Mouse (Mus musculus) large intestine, adult 2 months (tissue): ENCODE data around the gene Rbm38. TPM values are rescaled to one million over a fixed set of nuclear protein-coding genes. Genes with fewer than 3 reads are reported as not detected.

Experiments
- DNase-seq: peaks from one replicate; pipeline ENCODE4 v3.0.0-alpha.2; 2012; ENCODE audit warnings: low read depth, low spot score
- WGBS: fragments of 180-500 bp; shearing (Covaris S2); methylation state at CpG from one replicate; pipeline ENCODE4 v1.1.7; 2018; 5-methylcytosine and 5-hydroxymethylcytosine counted together
- polyA plus RNA-seq: library from polyadenylated mRNA; depleted of rRNA; stranded (reverse); fragments of >200 nt; gene quantifications from 2 replicates; pipeline ENCODE4 v1.2.3, GENCODE M21; 2012

Rbm38 gene
- polyA plus RNA-seq, 1 experiment, result 70.9 TPM

GRCm38 (mm10) chr2:173050604-173051382 is 30.5 kb downstream of the Rbm38 start:
- WGBS, result 31% methylated on average over 8 of the region's 8 CpGs
- no peak for DNase-seq

DNA sequence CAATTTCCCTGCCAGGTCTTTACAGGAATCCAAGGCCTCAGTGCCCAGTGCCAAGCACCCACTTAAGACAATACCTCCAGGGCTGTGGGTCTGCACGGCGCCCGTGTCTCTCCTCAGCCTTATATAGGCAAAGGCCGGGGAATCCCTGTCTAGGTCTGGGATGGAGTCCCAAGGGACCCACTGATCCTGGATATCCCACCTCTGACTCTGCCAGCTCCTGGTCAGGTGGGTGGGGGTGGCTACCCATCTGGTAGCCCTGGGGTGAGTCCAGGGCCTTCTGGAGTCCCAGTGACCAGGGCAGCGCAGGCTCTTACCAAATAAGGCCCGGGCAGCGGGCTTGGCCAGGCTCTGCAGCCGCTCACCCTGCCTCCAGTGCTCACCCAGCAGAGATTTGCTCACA is 32.6 kb downstream of the Rbm38 start:
- no peak for DNase-seq
- WGBS, result 90% methylated on average over 8 of the region's 8 CpGs

- no peak for DNase-seq
- 78% methylated on average over 6 of the region's 6 CpGs for WGBS
These were observed 33.5 kb downstream of the Rbm38 start for GRCm38 (mm10) chr2:173053846-173054245.

- no peak for DNase-seq
- 37% methylated on average over 10 of the region's 10 CpGs for WGBS
These were observed 36.1 kb downstream of the Rbm38 start for GRCm38 (mm10) chr2:173056303-173056881.

DNA sequence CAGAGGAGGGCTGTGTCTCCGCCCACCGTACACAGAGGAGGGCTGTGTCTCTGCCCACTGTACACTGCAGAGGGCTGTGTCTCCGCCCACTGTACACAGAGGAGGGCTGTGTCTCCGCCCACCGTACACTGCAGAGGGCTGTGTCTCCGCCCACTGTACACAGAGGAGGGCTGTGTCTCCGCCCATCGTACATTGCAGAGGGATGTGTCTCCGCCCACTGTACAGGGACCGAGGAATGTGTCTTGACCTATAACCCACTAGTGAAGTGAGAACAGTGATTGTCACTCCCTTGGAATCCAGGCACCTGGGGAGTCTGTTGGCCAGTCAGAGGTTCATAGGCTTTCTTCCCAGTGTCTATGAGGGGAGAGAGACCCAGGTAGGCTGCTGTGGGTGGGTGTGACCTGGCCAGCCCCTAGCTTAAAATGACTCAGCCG is 36.6 kb downstream of the Rbm38 start:
- DNase-seq, result peak; percentile 22
- 28% methylated on average over 11 of the region's 11 CpGs for WGBS

DNA sequence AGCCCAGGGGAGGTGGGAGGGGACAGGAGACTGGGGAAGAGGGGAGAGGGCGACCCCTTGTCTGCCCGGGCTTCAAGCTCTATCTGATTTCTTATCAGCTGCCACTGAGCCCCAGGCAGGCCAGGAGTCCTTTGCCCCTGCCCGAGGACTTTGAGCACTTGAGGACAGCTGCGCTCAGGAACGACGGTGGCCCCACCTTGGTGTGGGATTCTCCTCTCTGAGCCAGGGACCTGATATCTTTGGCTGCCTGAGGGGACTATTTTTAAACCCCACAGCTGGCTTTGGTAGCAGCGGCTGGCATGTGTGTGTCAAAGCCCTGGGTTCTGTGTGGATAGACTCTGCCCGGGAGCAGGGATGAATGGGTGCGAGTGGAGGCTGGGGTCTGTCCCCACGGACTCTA is 37.3 kb downstream of the Rbm38 start:
- 35% methylated on average over 10 of the region's 10 CpGs for WGBS

DNA sequence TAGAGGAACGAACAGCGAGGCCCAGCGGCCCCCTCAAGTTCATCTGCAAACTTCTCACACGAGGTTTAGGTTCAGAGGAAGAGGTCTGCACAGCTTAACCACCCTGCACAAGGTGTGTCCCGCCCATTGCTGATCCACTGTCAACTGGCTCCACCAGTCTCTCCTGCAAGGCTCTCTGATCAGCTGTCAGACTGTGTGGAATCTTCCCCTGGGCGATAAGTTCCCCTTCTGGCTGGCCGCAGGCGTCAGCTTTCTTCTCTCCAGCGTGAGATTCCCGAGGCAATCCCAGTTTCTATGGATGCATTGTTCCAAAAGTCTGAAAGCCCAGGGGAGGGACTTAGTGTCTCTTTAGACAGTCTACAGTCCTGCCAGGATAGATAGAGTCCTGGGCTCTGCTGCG is 38.0 kb downstream of the Rbm38 start:
- no peak for DNase-seq
- WGBS, result 50% methylated on average over 11 of the region's 11 CpGs

More for the DNA sequence above, 37.3 kb downstream of the Rbm38 start:
- no peak for DNase-seq

DNA sequence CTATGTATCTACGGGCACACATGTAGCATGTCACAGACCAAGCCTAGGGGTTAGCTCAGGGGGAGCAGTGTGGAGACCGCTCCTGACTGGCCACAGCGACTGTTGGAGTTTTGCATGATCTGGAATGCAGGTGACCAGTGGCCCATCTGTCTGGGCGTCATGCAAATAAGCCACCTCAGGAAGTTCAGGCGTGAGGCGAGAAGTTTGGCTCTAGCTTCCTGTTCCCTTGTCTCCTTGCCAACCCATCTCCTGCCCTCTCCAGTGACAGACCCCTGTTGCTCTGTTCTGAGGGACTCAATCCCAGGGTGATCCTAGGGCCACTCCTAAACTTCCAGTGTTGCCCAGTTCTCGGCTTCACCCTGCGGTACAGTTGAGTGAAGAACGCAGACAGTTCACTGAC is 40.2 kb downstream of the Rbm38 start:
- DNase-seq, result no peak
- 75% methylated on average over 9 of the region's 9 CpGs for WGBS

GRCm38 (mm10) chr2:173061443-173062351 is 41.4 kb downstream of the Rbm38 start:
- 72% methylated on average over 15 of the region's 15 CpGs for WGBS
- no peak for DNase-seq

DNA sequence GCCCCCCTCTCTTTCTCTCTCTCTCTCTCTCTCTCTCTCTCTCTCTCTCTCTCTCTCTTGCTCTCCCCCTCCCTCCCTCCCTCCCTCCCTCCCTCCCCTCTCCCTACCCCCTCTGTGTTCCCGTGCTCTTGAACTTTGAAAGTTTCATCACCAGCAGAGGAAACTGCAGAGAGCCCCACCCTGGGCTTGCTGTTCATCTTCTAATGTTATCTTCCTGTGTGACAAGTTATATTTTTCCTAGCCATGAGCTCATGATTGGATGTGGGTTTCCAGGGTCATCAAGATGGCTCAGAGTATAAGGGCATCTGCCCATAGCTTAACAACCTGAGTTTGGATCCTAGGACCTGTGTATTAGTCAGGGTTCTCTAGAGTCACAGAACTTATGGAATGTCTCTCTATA is 42.9 kb downstream of the Rbm38 start:
- DNase-seq, result no peak
- WGBS, result 9% methylated on average over 1 of the region's 1 CpGs

GRCm38 (mm10) chr2:173064864-173065263 is 44.6 kb downstream of the Rbm38 start:
- WGBS, result 94% methylated on average over 2 of the region's 2 CpGs

DNA sequence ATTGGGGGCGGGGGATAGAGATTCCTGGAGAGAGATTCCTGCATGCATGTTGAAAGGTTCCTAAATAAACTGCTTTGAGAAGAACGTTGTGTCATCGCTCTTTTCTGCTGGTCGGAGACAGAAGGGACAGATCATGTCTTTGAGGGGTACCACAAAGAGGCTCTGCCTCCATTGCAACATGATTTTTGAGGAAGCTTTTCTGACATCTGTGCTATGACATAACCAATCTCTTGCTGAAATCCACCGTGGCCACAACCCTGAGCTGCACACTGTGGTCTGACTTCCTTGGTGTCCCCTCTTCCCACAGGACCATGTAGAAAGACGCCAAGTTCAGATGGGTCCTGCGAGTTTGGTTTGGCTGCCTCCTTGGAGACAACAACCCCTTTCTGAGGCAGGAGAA is 52.6 kb downstream of the Rbm38 start:
- WGBS, result 85% methylated on average over 7 of the region's 7 CpGs
- DNase-seq, result no peak

More at GRCm38 (mm10) chr2:173064864-173065263, 44.6 kb downstream of the Rbm38 start:
- no peak for DNase-seq

GRCm38 (mm10) chr2:173073666-173074065 is 53.4 kb downstream of the Rbm38 start:
- DNase-seq, result no peak
- 32% methylated on average over 5 of the region's 5 CpGs for WGBS

DNA sequence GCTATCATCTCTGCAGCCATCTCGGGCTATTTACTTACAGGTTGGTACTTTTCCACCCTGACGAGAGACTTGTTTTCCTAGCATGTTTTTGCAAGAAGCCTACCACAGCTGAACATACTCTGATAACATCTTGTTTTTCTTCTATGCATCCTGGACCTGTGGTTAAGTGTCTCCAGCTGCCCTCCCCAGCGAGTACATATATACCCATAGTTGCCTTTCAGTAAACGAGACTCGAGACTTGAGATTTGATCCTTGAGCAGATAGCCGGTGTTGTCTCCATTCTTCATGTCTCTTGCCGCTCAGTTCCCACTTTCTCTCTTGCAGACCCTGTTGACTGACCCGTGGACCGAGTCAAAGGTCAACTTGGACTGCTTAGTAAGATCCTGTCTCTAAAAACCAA is 56.6 kb downstream of the Rbm38 start:
- DNase-seq, result no peak
- 65% methylated on average over 9 of the region's 9 CpGs for WGBS

GRCm38 (mm10) chr2:173079766-173080549 is 59.7 kb downstream of the Rbm38 start:
- no peak for DNase-seq
- WGBS, result 58% methylated on average over 10 of the region's 10 CpGs

- peak; percentile 37 for DNase-seq
- WGBS, result 29% methylated on average over 10 of the region's 10 CpGs
These were observed 60.5 kb downstream of the Rbm38 start for GRCm38 (mm10) chr2:173080785-173081241.

GRCm38 (mm10) chr2:173082706-173083105 is 62.4 kb downstream of the Rbm38 start:
- DNase-seq, result no peak
- WGBS, result 83% methylated on average over 3 of the region's 3 CpGs

- WGBS, result 65% methylated on average over 9 of the region's 9 CpGs
- no peak for DNase-seq
These were observed 62.8 kb downstream of the Rbm38 start for GRCm38 (mm10) chr2:173083106-173083505.

- no peak for DNase-seq
- WGBS, result 8% methylated on average over 13 of the region's 13 CpGs
These were observed 63.6 kb downstream of the Rbm38 start for GRCm38 (mm10) chr2:173083712-173084475.
